Mouse (Mus musculus) kidney, embryonic 14.5 days (tissue): ENCODE data around the gene Xxylt1. TPM values are rescaled to one million over a fixed set of nuclear protein-coding genes. Genes with fewer than 3 reads are reported as not detected.

Experiments used
- ATAC-seq: fragments of 200-750 bp; cut with Nextera tagmentation; 2 replicates; pipeline ENCODE4 v1.8.0; 2017; ENCODE audit warnings: moderate number of reproducible peaks, mild to moderate bottlenecking, moderate TSS enrichment, moderate library complexity; ENCODE audit not compliant: low FRiP score, low TSS enrichment
- H3K27ac ChIP-seq: fragments of 300-500 bp; sonication (generic); 2 replicates; pipeline ENCODE4 v1.5.1; 2014; ENCODE audit warnings: low read depth, mild to moderate bottlenecking, low read length, moderate library complexity, mixed read lengths
- H3K27me3 ChIP-seq: fragments of 300-500 bp; sonication (generic); 2 replicates; pipeline ENCODE4 v1.6.1; 2014; ENCODE audit warnings: mild to moderate bottlenecking, low read length; ENCODE audit not compliant: control insufficient read depth, insufficient read depth
- H3K36me3 ChIP-seq: fragments of 300-500 bp; sonication (generic); 2 replicates; pipeline ENCODE4 v1.6.1; 2014; ENCODE audit warnings: low read length, mixed read lengths; ENCODE audit not compliant: control insufficient read depth, insufficient read depth
- H3K4me1 ChIP-seq: fragments of 300-500 bp; sonication (generic); 2 replicates; pipeline ENCODE4 v1.6.1; 2014; ENCODE audit warnings: low read length, mixed read lengths; ENCODE audit not compliant: control insufficient read depth, insufficient read depth
- H3K4me2 ChIP-seq: fragments of 300-500 bp; sonication (generic); replicated peaks from 2 replicates; pipeline ENCODE4 v1.6.1; 2014; ENCODE audit warnings: low read depth, mild to moderate bottlenecking, low read length
- H3K4me3 ChIP-seq: fragments of 300-500 bp; sonication (generic); 2 replicates; pipeline ENCODE4 v1.5.1; 2014; ENCODE audit warnings: mild to moderate bottlenecking, low read length
- H3K9ac ChIP-seq: fragments of 300-500 bp; sonication (generic); 2 replicates; pipeline ENCODE4 v1.6.1; 2014; ENCODE audit warnings: low read depth, mild to moderate bottlenecking, low read length, moderate library complexity
- H3K9me3 ChIP-seq: fragments of 300-500 bp; sonication (generic); 2 replicates; pipeline ENCODE4 v1.6.1; 2016; ENCODE audit warnings: low read length; ENCODE audit not compliant: control insufficient read depth
- WGBS: fragments of 180-500 bp; shearing (Covaris S2); extraction: QIAGEN DNeasy Blood & Tissue Kit; methylation state at CpG from one replicate; pipeline ENCODE4 v1.1.7; 2014; 5-methylcytosine and 5-hydroxymethylcytosine counted together
- polyA plus RNA-seq: library from polyadenylated mRNA; unstranded; fragments of >200 nt; fragmentation: Nextera tagmentation; extraction: Ambion mirVana; gene quantifications from 2 replicates; pipeline ENCODE4 v1.2.1, GENCODE M21; 2014

Xxylt1 gene
- polyA plus RNA-seq, 1 experiment from 2014 or later: 28.6 TPM

DNA sequence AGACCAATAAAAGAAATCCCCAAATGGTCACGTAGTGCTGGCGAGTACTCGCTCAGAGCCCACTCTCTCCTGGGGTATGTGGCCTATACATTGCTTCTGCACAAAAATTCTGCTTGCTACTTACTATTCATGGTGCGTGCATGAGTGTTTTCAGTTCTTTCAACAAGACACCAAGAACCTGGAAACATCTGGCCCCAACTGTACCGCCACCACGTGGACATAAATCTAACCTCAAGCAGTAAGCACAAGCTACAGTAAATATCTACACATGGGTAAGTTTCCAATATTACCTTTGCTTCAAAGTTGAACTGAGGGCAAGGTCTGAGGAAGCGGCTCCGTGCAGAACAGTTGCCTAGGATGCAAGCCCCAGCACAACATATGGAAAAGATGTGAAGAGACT lies 142.0 kb downstream of the Xxylt1 start:
- Histone ChIP-seq H3K27me3 (no peaks in the 10 kb centered on the region), H3K36me3 (no peaks in the 10 kb centered on the region), H3K4me2 (no peak overlapping the region), H3K4me3 (no peak overlapping the region), H3K4me1 (peaks cover 7% of the 10 kb centered on the region), H3K9me3 (no peaks in the 10 kb centered on the region), H3K9ac (no peak overlapping the region), H3K27ac (no peak overlapping the region)
- 71% methylated on average over 8 of the region's 8 CpGs for WGBS
- ATAC-seq: no peak

DNA sequence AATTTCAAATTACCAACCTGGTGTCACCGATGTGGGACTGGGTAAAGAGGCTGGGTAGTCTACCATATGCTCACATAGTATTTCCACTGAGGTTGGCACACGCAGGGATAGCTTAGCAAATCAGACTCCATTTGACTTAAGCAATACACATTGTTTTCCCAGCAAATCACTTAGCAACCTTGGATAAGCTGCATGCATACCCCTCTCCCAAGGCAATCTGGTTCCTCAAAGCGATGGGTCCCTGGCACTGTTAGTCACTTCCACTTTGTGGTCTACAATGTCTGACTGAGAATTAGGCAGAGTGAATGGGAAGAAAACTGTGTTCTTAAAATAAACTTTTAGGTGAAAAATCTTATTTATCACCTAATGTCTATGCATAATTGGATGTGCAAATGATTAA lies 142.6 kb downstream of the Xxylt1 start:
- H3K9me3 ChIP-seq: no peaks in the 10 kb centered on the region
- no peak overlapping the region for H3K4me2 ChIP-seq
- H3K4me3 ChIP-seq: no peak overlapping the region
- ATAC-seq: no peak
- no peaks in the 10 kb centered on the region for H3K36me3 ChIP-seq
- H3K27me3 ChIP-seq: no peaks in the 10 kb centered on the region
- H3K4me1 ChIP-seq: peaks cover 7% of the 10 kb centered on the region
- H3K9ac ChIP-seq: no peak overlapping the region
- 95% methylated on average over 3 of the region's 3 CpGs for WGBS
- H3K27ac ChIP-seq: no peak overlapping the region

DNA sequence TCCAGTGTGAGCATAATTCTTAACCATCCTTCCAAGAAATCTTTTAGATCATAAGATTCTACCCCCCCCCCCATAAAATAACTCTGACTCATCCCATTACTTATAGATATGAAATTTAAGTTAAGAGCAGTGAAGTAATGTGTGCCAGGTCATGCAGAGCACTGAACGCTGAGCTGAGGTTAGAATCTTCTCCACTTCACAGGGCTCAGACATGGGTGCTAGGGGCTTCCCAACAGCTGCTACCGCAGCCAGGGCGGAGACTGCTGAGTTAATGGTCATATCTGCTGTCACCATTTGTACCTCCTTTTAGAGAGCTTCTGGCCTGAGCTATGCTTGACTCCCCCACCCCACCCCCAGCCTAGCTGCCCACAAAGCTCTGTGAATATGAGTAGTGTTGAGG lies 143.6 kb downstream of the Xxylt1 start:
- no peak overlapping the region for H3K27ac ChIP-seq
- no peak overlapping the region for H3K4me2 ChIP-seq
- H3K4me3 ChIP-seq: no peak overlapping the region
- no peaks in the 10 kb centered on the region for H3K9me3 ChIP-seq
- no peaks in the 10 kb centered on the region for H3K36me3 ChIP-seq
- no peaks in the 10 kb centered on the region for H3K27me3 ChIP-seq
- 91% methylated on average over 3 of the region's 3 CpGs for WGBS
- peaks cover 7% of the 10 kb centered on the region for H3K4me1 ChIP-seq
- no peak overlapping the region for H3K9ac ChIP-seq
- ATAC-seq: no peak

DNA sequence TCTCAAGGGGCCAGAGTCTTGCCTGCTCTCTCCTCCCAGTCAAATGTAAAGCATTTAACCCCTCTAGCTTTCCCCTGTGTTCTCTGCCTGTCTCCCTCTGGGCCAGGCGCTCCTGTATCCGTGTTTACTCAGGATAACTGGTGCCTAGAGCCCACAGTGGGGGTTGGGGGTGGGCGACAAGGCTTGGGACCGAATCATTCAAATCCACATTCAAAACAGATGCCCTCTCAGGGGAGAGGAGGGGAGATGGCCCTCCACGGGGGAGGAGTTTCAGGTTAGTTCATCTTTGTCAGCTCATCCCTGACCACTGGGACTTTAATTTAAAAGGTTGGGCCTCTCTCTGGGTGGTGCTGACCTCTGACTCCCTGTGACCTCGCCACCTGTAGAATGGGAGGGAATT lies 144.8 kb downstream of the Xxylt1 start:
- Histone ChIP-seq H3K36me3 (no peaks in the 10 kb centered on the region), H3K27me3 (no peaks in the 10 kb centered on the region), H3K4me2 (no peak overlapping the region), H3K9ac (no peak overlapping the region), H3K4me1 (peaks cover 7% of the 10 kb centered on the region), H3K27ac (no peak overlapping the region), H3K9me3 (no peaks in the 10 kb centered on the region), H3K4me3 (no peak overlapping the region)
- ATAC-seq: no peak
- WGBS: 39% methylated on average over 6 of the region's 6 CpGs

DNA sequence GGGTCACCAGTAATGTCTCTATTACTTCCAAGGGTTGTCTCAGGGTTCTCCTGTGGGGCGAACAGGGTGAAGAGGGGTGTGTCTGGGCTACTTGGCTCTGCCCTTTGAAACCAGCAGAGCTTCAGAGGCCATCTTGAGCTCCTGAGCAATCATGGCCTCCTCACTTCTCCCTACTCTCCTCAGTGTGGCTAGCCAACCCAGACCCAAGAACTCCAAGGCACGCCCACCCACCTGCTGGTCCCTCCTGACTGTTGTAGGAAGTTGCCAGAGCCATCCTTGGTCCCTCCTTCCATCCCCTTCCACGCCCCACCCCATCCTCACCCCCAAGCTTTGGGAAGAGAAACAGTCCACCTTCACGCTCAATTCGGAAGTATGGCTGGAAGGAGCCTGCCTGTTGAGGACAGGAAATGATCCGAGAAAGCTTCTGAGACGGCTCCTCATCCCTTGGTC lies 145.2 kb downstream of the Xxylt1 start:
- Histone ChIP-seq H3K27me3 (no peaks in the 10 kb centered on the region), H3K9me3 (no peaks in the 10 kb centered on the region), H3K4me2 (no peak overlapping the region), H3K9ac (no peak overlapping the region), H3K36me3 (no peaks in the 10 kb centered on the region), H3K27ac (no peak overlapping the region), H3K4me1 (peaks cover 7% of the 10 kb centered on the region), H3K4me3 (no peak overlapping the region)
- 73% methylated on average over 7 of the region's 7 CpGs for WGBS
- no peak for ATAC-seq

DNA sequence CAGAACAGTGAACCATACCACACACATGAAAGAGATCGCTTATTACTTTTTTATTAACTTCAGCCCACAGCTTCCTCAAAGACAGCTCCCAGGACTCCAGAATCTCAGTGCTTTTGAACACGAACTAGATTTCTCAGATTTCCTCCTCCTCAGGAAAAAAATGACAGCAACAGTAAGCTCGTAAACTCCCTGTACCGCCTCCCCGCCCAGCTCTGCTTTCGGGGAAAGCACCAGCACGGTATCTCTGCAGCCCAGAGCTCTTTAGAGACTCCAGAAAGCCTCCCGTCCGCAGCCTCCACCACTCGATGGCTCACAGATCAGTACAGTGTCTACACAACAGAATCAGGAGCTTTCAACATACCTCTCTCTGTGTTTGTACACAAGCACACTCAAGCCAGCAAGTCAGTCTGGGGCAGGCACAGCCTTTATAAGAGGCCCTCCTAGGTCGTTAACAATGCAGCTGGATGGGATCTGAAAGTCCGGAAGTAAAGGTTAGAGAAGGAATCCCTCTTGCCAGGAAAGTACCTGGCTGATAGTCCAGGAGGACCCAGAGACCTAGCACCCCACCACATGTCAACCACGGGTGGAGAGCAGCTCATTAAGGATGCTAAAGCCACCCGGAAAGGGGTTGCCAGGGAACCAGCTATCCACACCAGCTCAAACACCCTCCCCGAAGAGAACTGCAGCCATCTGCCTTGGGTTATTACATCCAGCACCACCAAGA lies 146.1 kb downstream of the Xxylt1 start:
- H3K4me2 ChIP-seq: peak overlapping the region; percentile 9; the same call in 1 of the 2 replicates
- no peak overlapping the region for H3K9ac ChIP-seq
- peak overlapping the region; percentile 73 for H3K27ac ChIP-seq
- H3K27me3 ChIP-seq: no peaks in the 10 kb centered on the region
- H3K36me3 ChIP-seq: no peaks in the 10 kb centered on the region
- 13% methylated on average over 15 of the region's 15 CpGs for WGBS
- H3K9me3 ChIP-seq: peaks cover 6% of the 10 kb centered on the region
- no peak overlapping the region for H3K4me3 ChIP-seq
- peak; percentile 20; the same call in 1 of the 2 replicates for ATAC-seq
- H3K4me1 ChIP-seq: peaks cover 7% of the 10 kb centered on the region

DNA sequence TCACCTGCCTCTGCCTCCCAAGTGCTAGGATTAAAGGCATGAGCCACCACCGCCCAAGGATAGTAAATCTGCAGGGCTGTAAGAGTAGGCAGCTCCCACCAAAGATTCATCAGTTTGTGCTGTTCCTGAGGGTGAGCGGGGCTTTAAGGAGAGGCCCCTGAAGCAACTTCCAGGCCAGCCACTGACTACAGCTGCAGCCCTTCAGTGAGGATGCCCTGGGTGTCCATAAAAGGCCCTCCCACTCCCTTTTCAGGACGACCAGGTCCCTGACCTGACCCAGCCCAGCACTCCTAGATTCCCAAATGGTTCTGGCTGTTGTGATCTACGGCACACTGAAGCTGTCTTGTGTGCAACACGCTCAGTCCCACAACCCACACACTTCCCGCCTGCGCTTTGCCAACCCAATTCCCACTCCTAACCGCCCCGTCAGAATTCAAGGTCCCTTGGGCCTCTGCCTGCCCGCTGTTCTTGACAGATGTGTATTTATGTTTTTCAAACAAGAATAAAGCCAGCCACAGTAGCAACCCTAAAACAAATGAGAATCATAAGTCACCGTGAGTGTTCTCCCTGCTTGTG lies 146.9 kb downstream of the Xxylt1 start:
- Histone ChIP-seq H3K9ac (no peak overlapping the region), H3K9me3 (peaks cover 9% of the 10 kb centered on the region), H3K4me3 (no peak overlapping the region), H3K27me3 (no peaks in the 10 kb centered on the region), H3K4me1 (peaks cover 7% of the 10 kb centered on the region), H3K4me2 (no peak overlapping the region), H3K36me3 (no peaks in the 10 kb centered on the region), H3K27ac (peak overlapping the region; percentile 73)
- ATAC-seq: peak; percentile 54
- WGBS: 19% methylated on average over 11 of the region's 11 CpGs

DNA sequence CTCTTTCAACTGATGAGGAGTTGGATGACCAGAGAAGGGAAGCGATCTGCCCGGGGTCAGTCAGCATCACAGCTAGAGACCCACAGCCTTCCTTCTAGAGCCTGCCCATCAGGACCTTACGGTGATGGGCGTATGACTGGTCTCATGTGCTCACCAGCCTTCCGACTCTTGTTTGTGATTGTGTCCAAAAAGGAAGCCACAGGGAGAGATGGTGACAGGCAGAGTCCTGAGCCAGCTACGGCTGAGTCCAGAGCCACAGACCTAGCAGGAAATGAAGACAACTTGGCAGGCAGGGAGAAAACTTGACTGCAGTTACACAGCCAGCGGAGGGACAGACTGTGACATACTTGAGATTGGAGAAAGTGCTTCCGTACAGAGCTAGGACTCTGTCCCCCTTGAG lies 147.9 kb downstream of the Xxylt1 start:
- no peak for ATAC-seq
- Histone ChIP-seq H3K4me2 (no peak overlapping the region), H3K9me3 (peaks cover 9% of the 10 kb centered on the region), H3K36me3 (no peaks in the 10 kb centered on the region), H3K27ac (no peak overlapping the region), H3K9ac (no peak overlapping the region), H3K27me3 (no peaks in the 10 kb centered on the region), H3K4me1 (peaks cover 7% of the 10 kb centered on the region), H3K4me3 (no peak overlapping the region)
- 86% methylated on average over 8 of the region's 8 CpGs for WGBS

DNA sequence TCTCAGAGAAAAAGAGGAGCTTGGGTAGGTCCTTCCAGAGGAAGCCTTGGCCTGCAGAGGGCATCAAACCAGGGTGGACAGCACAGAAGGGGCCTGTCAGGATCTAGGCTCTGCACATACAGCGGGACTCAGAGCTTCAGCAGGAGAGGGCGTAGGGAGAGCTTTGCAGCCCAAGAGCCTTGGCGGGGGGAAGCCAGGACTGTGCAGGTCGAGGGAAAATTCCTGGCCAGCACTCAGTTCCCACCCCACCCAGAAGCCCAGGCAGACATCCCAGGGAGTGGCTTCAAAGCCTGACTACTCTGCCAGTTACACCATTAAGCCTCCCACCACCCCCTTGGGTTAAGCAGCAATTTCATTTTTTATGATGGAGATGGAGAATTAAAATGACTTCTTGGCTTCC lies 148.4 kb downstream of the Xxylt1 start:
- Histone ChIP-seq H3K4me3 (no peak overlapping the region), H3K4me2 (no peak overlapping the region), H3K4me1 (peaks cover 7% of the 10 kb centered on the region), H3K27me3 (no peaks in the 10 kb centered on the region), H3K9me3 (peaks cover 9% of the 10 kb centered on the region), H3K9ac (no peak overlapping the region), H3K36me3 (no peaks in the 10 kb centered on the region), H3K27ac (no peak overlapping the region)
- no peak for ATAC-seq
- 80% methylated on average over 4 of the region's 4 CpGs for WGBS
